Mouse (Mus musculus) right cerebral cortex, postnatal 4 days (tissue): ENCODE results near the gene Cybb.
"Not testable (repeated sequence)": the region's sequence is repeated elsewhere in the genome, so short reads cannot be mapped to it uniquely, and the experiment has no call there.

Source experiments
- DNase-seq: peaks from one replicate; pipeline ENCODE4 v3.0.0-alpha.2; 2022

Gene Cybb

GRCm38 (mm10) chrX:9487671-9488070 lies at the start of gene Cybb:
Cybb (minus strand) TSS chrX:9487771.
- no peak for DNase-seq

GRCm38 (mm10) chrX:9536881-9537280 lies 49.3 kb upstream of the Cybb start:
- DNase-seq = no peak

- DNase-seq = peak; percentile 34
Measured at GRCm38 (mm10) chrX:9519969-9520368, 32.4 kb upstream of the Cybb start.

GRCm38 (mm10) chrX:9517531-9517930 lies 30.0 kb upstream of the Cybb start:
- not testable (repeated sequence) for DNase-seq

GRCm38 (mm10) chrX:9475036-9475435 lies 12.5 kb downstream of the Cybb start:
- not testable (repeated sequence) for DNase-seq

GRCm38 (mm10) chrX:9474440-9474839 lies 13.1 kb downstream of the Cybb start:
- DNase-seq = no peak

GRCm38 (mm10) chrX:9473768-9474167 lies 13.8 kb downstream of the Cybb start:
- no peak for DNase-seq

GRCm38 (mm10) chrX:9470811-9471388 lies 16.7 kb downstream of the Cybb start:
- no peak for DNase-seq

- no peak for DNase-seq
Measured at GRCm38 (mm10) chrX:9469100-9469499, 18.5 kb downstream of the Cybb start.

GRCm38 (mm10) chrX:9467020-9467419 lies 20.6 kb downstream of the Cybb start:
- no peak for DNase-seq

- DNase-seq = no peak
Measured at GRCm38 (mm10) chrX:9465890-9466289, 21.7 kb downstream of the Cybb start.

GRCm38 (mm10) chrX:9462671-9463070 lies 24.9 kb downstream of the Cybb start:
- DNase-seq = no peak

GRCm38 (mm10) chrX:9461399-9461798 lies 26.2 kb downstream of the Cybb start:
- no peak for DNase-seq

- DNase-seq = no peak
Measured at GRCm38 (mm10) chrX:9460387-9460930, 27.1 kb downstream of the Cybb start.

GRCm38 (mm10) chrX:9452375-9452774 lies 35.2 kb downstream of the Cybb start:
- no peak for DNase-seq

GRCm38 (mm10) chrX:9447284-9447683 lies 40.3 kb downstream of the Cybb start:
- DNase-seq = no peak

GRCm38 (mm10) chrX:9441102-9441501 lies 46.5 kb downstream of the Cybb start:
- no peak for DNase-seq

- DNase-seq = no peak
Measured at GRCm38 (mm10) chrX:9440556-9440955, 47.0 kb downstream of the Cybb start.

- DNase-seq = no peak
Measured at GRCm38 (mm10) chrX:9439257-9439656, 48.3 kb downstream of the Cybb start.

GRCm38 (mm10) chrX:9413889-9414288 lies 73.7 kb downstream of the Cybb start:
- DNase-seq = no peak
